Mouse (Mus musculus) heart, embryonic 13.5 days (tissue): Measurements from ENCODE around the gene Lrrc28. TPM values are rescaled to one million over a fixed set of nuclear protein-coding genes. Genes with fewer than 3 reads are reported as not detected.
A peak's percentile ranks its signal among the peaks of the same experiment; 100 is the strongest.

Source experiments
- ATAC-seq: fragments of 200-750 bp; cut with Nextera tagmentation; 2 replicates; pipeline ENCODE4 v1.8.0; 2017; ENCODE audit warnings: moderate TSS enrichment; ENCODE audit not compliant: insufficient number of reproducible peaks, low FRiP score, low TSS enrichment; ENCODE audit errors: extremely low read depth
- H3K27ac ChIP-seq: fragments of 300-500 bp; sonication (generic); replicated peaks from 2 replicates; pipeline ENCODE4 v1.5.1; 2015; ENCODE audit warnings: moderate library complexity, mild to moderate bottlenecking, inconsistent platforms
- H3K27me3 ChIP-seq: fragments of 300-500 bp; sonication (generic); replicated peaks from 2 replicates; pipeline ENCODE4 v1.6.1; 2015; ENCODE audit warnings: mild to moderate bottlenecking, inconsistent platforms
- H3K36me3 ChIP-seq: fragments of 300-500 bp; sonication (generic); 2 replicates; pipeline ENCODE4 v1.6.1; 2015; ENCODE audit warnings: mild to moderate bottlenecking, inconsistent platforms
- H3K4me1 ChIP-seq: fragments of 300-500 bp; sonication (generic); 2 replicates; pipeline ENCODE4 v1.6.1; 2015; ENCODE audit warnings: inconsistent platforms
- H3K4me2 ChIP-seq: fragments of 300-500 bp; sonication (generic); 2 replicates; pipeline ENCODE4 v1.6.1; 2015; ENCODE audit warnings: inconsistent platforms, mild to moderate bottlenecking, moderate library complexity
- H3K4me3 ChIP-seq: fragments of 300-500 bp; sonication (generic); 2 replicates; pipeline ENCODE4 v1.5.1; 2015; ENCODE audit warnings: moderate library complexity, mild to moderate bottlenecking, inconsistent platforms
- H3K9ac ChIP-seq: fragments of 300-500 bp; sonication (generic); 2 replicates; pipeline ENCODE4 v1.6.1; 2015; ENCODE audit warnings: inconsistent platforms, mild to moderate bottlenecking, moderate library complexity
- H3K9me3 ChIP-seq: fragments of 300-500 bp; sonication (generic); 2 replicates; pipeline ENCODE4 v1.6.1; 2016; ENCODE audit warnings: inconsistent platforms
- WGBS: fragments of 180-500 bp; shearing (Covaris S2); methylation state at CpG from one replicate; pipeline ENCODE4 v1.1.7; 2015; ENCODE audit warnings: mixed read lengths; 5-methylcytosine and 5-hydroxymethylcytosine counted together
- polyA plus RNA-seq: library from polyadenylated mRNA; unstranded; fragments of >200 nt; fragmentation: Nextera tagmentation; extraction: Ambion mirVana; gene quantifications from 2 replicates; pipeline ENCODE4 v1.2.1, GENCODE M21; 2015

Gene Lrrc28
- polyA plus RNA-seq, 1 experiment from 2014 or later: 8.7 TPM

GRCm38 (mm10) chr7:67617646-67618045 lies 27.4 kb downstream of the Lrrc28 start:
- no peaks in the 10 kb centered on the region for H3K9me3 ChIP-seq
- no peak overlapping the region for H3K4me3 ChIP-seq
- H3K27ac ChIP-seq: no peak overlapping the region
- WGBS: 90% methylated on average over 10 of the region's 10 CpGs
- H3K27me3 ChIP-seq: no peaks in the 10 kb centered on the region
- H3K9ac ChIP-seq: no peak overlapping the region
- no peak overlapping the region for H3K4me2 ChIP-seq
- no peak for ATAC-seq
- peaks cover 65% of the 10 kb centered on the region for H3K4me1 ChIP-seq
- H3K36me3 ChIP-seq: no peaks in the 10 kb centered on the region

DNA sequence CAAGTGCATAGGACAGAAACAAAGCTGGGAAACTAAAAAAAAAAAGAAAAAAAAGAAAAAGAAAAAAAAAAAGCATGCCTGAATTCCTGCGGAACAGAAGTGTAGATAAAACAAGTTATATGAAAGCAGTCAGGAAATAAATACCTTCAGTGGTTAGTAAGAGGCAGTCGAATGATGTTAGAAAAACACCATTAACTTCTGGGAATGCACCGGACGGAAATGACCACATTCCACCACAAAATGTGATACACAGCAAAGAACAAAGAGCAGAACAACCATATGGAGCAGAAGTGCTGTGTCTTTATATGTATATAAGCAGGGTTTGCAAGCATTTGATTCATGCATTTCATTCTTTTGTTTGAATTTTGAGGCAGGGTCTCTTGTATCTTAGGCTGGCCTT lies 28.2 kb downstream of the Lrrc28 start:
- no peak overlapping the region for H3K4me2 ChIP-seq
- no peak overlapping the region for H3K9ac ChIP-seq
- 50% methylated on average over 4 of the region's 4 CpGs for WGBS
- H3K36me3 ChIP-seq: no peaks in the 10 kb centered on the region
- ATAC-seq: no peak
- H3K27me3 ChIP-seq: no peaks in the 10 kb centered on the region
- H3K4me3 ChIP-seq: no peak overlapping the region
- H3K9me3 ChIP-seq: no peaks in the 10 kb centered on the region
- H3K27ac ChIP-seq: peak overlapping the region; percentile 79
- H3K4me1 ChIP-seq: peaks cover 60% of the 10 kb centered on the region

GRCm38 (mm10) chr7:67614464-67614861 lies 30.6 kb downstream of the Lrrc28 start:
- Histone ChIP-seq H3K27me3 (no peaks in the 10 kb centered on the region), H3K4me2 (peak overlapping the region; percentile 43), H3K9me3 (no peaks in the 10 kb centered on the region), H3K4me1 (peaks cover 42% of the 10 kb centered on the region), H3K4me3 (no peak overlapping the region), H3K27ac (peak overlapping the region; percentile 84), H3K9ac (peak overlapping the region; percentile 12; the same call in 1 of the 2 replicates), H3K36me3 (no peaks in the 10 kb centered on the region)
- WGBS: 72% methylated on average over 7 of the region's 7 CpGs
- no peak for ATAC-seq

- Histone ChIP-seq H3K36me3 (no peaks in the 10 kb centered on the region), H3K4me2 (peak overlapping the region; percentile 43), H3K27me3 (no peaks in the 10 kb centered on the region), H3K4me3 (no peak overlapping the region), H3K9me3 (no peaks in the 10 kb centered on the region), H3K4me1 (peaks cover 42% of the 10 kb centered on the region), H3K27ac (peak overlapping the region; percentile 84), H3K9ac (peak overlapping the region; percentile 12; the same call in 1 of the 2 replicates)
- 42% methylated on average over 10 of the region's 10 CpGs for WGBS
- peak; percentile 54; the same call in 1 of the 2 replicates for ATAC-seq
Measured at GRCm38 (mm10) chr7:67613795-67614463, 31.1 kb downstream of the Lrrc28 start.

DNA sequence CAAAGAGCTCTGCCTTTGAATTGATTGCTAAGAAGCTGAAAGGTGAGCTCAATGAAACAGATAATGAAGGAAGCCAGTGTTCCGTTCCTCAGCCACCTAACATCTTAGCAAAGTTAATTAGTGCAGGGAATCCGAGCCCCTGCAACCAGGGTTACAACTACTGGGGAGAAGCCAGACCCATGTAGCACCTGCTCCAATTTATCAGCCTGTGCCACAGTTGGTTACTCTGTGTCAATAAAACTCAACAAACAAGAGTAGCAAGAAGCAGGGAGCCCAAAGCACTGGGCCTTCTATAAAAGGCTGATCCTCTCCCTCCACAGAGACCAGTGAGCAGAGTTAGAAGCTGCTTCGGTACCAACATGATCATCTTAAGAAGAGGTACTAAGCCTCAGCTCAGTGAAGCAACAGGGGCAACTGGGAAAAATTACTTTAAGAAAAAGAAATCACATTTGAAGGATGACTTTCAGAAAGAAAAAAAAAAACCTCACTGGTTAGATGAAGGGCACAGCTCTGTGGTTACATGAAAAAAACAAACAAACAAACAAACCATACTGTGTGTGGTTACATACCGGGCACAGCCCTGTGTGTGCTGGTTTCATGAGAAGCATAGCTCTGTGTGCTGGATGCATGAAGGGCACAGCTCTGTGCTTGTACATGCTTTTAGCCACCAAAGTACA lies 36.6 kb downstream of the Lrrc28 start:
- Histone ChIP-seq H3K9ac (no peak overlapping the region), H3K4me2 (peak overlapping the region; percentile 8; the same call in 1 of the 2 replicates), H3K9me3 (no peaks in the 10 kb centered on the region), H3K27ac (peak overlapping the region; percentile 67), H3K4me1 (peaks cover 19% of the 10 kb centered on the region), H3K4me3 (no peak overlapping the region), H3K27me3 (no peaks in the 10 kb centered on the region), H3K36me3 (no peaks in the 10 kb centered on the region)
- ATAC-seq: no peak
- 68% methylated on average over 4 of the region's 4 CpGs for WGBS

GRCm38 (mm10) chr7:67607669-67608347 lies 37.3 kb downstream of the Lrrc28 start:
- H3K27ac ChIP-seq: peak overlapping the region; percentile 67
- peak overlapping the region; percentile 8; the same call in 1 of the 2 replicates for H3K4me2 ChIP-seq
- H3K4me1 ChIP-seq: peaks cover 15% of the 10 kb centered on the region
- H3K27me3 ChIP-seq: no peaks in the 10 kb centered on the region
- no peaks in the 10 kb centered on the region for H3K9me3 ChIP-seq
- 46% methylated on average over 5 of the region's 5 CpGs for WGBS
- no peak for ATAC-seq
- H3K4me3 ChIP-seq: no peak overlapping the region
- no peak overlapping the region for H3K9ac ChIP-seq
- no peaks in the 10 kb centered on the region for H3K36me3 ChIP-seq

DNA sequence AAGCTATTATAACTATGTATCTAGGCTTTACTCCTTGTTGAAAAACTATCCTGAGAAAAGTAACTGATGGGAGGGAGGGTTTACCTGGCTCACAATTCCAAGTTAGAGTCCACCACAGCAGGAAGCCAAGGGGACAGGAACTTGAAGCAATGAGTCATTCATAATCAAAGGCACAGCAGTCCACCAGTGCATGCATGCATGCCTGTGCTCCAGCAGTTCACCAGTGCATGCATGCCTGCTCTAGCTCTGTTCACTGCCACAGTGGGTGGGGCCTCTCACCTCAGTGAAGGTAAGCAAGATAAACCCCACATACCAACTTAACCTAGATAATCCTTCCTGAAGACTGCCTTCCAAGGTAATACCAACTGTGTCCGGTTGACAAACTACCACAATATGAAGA lies 38.8 kb downstream of the Lrrc28 start:
- peaks cover 15% of the 10 kb centered on the region for H3K4me1 ChIP-seq
- H3K27ac ChIP-seq: no peak overlapping the region
- no peak overlapping the region for H3K4me2 ChIP-seq
- H3K27me3 ChIP-seq: no peaks in the 10 kb centered on the region
- no peaks in the 10 kb centered on the region for H3K9me3 ChIP-seq
- ATAC-seq: no peak
- H3K36me3 ChIP-seq: no peaks in the 10 kb centered on the region
- H3K4me3 ChIP-seq: no peak overlapping the region
- H3K9ac ChIP-seq: no peak overlapping the region
- 79% methylated on average over 1 of the region's 1 CpGs for WGBS

DNA sequence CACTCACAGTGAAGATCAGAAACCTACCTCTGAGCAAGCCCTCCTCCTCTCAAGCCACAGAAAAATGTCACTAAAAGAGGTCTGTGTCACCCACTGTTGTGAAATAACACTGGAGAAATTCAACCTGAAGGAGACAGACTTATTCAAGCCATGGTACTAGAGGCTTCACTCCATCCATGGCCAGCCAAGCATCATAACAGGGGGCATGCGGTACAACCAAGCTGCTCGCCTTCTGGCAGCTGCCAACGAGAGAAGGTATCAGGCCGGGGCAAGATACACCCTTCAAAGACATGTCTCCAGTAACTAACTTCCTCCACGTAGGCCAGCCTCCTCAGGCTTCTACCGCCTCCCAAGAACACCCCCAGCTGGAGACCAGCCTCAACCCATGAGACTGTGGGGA lies 40.0 kb downstream of the Lrrc28 start:
- Histone ChIP-seq H3K27me3 (no peaks in the 10 kb centered on the region), H3K36me3 (no peaks in the 10 kb centered on the region), H3K27ac (no peak overlapping the region), H3K4me1 (peaks cover 15% of the 10 kb centered on the region), H3K9ac (no peak overlapping the region), H3K4me3 (no peak overlapping the region), H3K9me3 (no peaks in the 10 kb centered on the region), H3K4me2 (no peak overlapping the region)
- ATAC-seq: no peak
- WGBS: 75% methylated on average over 6 of the region's 6 CpGs

- Histone ChIP-seq H3K9me3 (no peaks in the 10 kb centered on the region), H3K4me1 (peaks cover 26% of the 10 kb centered on the region), H3K4me2 (no peak overlapping the region), H3K4me3 (no peak overlapping the region), H3K36me3 (no peaks in the 10 kb centered on the region), H3K27ac (peak overlapping the region; percentile 73), H3K9ac (no peak overlapping the region), H3K27me3 (no peaks in the 10 kb centered on the region)
- 39% methylated on average over 3 of the region's 3 CpGs for WGBS
- ATAC-seq: no peak
Measured at GRCm38 (mm10) chr7:67598050-67598449, 47.0 kb downstream of the Lrrc28 start.

DNA sequence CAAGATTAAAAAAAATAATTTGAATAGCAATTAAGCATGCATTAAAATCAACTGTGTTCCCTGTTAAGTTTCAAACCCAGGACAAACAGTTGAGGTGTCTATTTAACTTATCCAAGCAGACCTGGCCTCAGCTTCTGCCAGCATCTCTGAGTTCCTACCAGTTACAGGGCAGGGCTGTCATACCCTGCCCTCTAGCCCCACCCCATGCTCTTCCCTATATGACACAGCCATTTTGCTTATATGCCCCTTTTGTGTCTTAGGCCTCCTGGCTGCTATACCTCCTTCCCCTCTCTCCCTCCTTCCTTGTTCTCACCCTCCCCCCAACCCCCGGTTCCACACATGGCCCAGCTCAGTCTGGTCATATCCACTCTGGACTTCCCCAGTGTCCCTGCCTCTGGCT lies 48.1 kb downstream of the Lrrc28 start:
- Histone ChIP-seq H3K27ac (0 out of 2 replicates have a peak overlapping the region, but pooled peaks have one; percentile 36), H3K27me3 (no peaks in the 10 kb centered on the region), H3K9me3 (no peaks in the 10 kb centered on the region), H3K4me1 (peaks cover 26% of the 10 kb centered on the region), H3K4me3 (no peak overlapping the region), H3K4me2 (no peak overlapping the region), H3K36me3 (no peaks in the 10 kb centered on the region), H3K9ac (no peak overlapping the region)
- ATAC-seq: no peak; the same call in 1 of the 2 replicates
- 75% methylated on average over 1 of the region's 1 CpGs for WGBS

GRCm38 (mm10) chr7:67596322-67596721 lies 48.7 kb downstream of the Lrrc28 start:
- Histone ChIP-seq H3K9me3 (no peaks in the 10 kb centered on the region), H3K4me1 (peaks cover 26% of the 10 kb centered on the region), H3K4me2 (no peak overlapping the region), H3K9ac (no peak overlapping the region), H3K27me3 (no peaks in the 10 kb centered on the region), H3K36me3 (no peaks in the 10 kb centered on the region), H3K27ac (no peak overlapping the region), H3K4me3 (no peak overlapping the region)
- WGBS: 91% methylated on average over 1 of the region's 1 CpGs
- ATAC-seq: no peak
